Mouse (Mus musculus) urinary bladder, adult 18-20 months (tissue): ENCODE results near the gene Map6d1.

Experiments used
- DNase-seq, 2 experiments: peaks; one replicate each; pipeline ENCODE4 v3.0.0; 2022; ENCODE audit warnings: low spot score in 2 of 2, mixed read lengths in 2 of 2

Gene Map6d1

GRCm38 (mm10) chr16:20191161-20191882 is 49.8 kb downstream of the Map6d1 start:
- DNase-seq, result no peak

- no peak for DNase-seq
Observed at GRCm38 (mm10) chr16:20185368-20185767, 55.8 kb downstream of the Map6d1 start.
